ENCODE assay signal across 20 mouse cellular contexts in genomic region chr1:177483612-177484011, GRCm38 (mm10). TPM values are rescaled to one million over a fixed set of nuclear protein-coding genes. Genes with fewer than 3 reads are reported as not detected.
DNase-seq lines count a peak whose midpoint lies in the region; ATAC-seq and TF ChIP-seq lines count a peak whose summit lies in the region.
"Had no signal": no experiment of that assay in that cellular context is flagged by ENCODE, and none has a peak within 500 bp of the region (broad histone marks: within the 10 kb centered on the region; RNA-seq: fewer than 3 reads in every experiment).

No protein-coding gene starts in this region.

- 35% methylated on average over 2 of the region's 2 CpGs for WGBS in liver, embryonic 12.5 days (ENCODE audit: insufficient replicate concordance)
- WGBS in kidney, adult 2 months, result 93% methylated on average over 2 of the region's 2 CpGs

- no peaks in the 10 kb centered on the region for H3K79me2 ChIP-seq in MEL (ENCODE audit: control insufficient read depth, insufficient read depth, low read length, poor library complexity)

- peak; percentile 15 to 43; a peak in 2 of 4 replicates for ATAC-seq in hematopoietic stem cell, adult 5-6 weeks (replicated peaks in 1 of 2; ENCODE audit: insufficient read depth in 1 of 2, low FRiP score in 2 of 2, low TSS enrichment in 1 of 2, low read depth in 1 of 2, poor library complexity in 2 of 2, severe bottlenecking in 2 of 2)
- ATAC-seq in monocyte, adult 5-6 weeks (replicated peaks; ENCODE audit: insufficient number of reproducible peaks, low FRiP score, low TSS enrichment, poor library complexity, severe bottlenecking), result peak; percentile 33; the same call in 1 of the 2 replicates
- no peak for ATAC-seq in liver, embryonic 12.5 days
- ATAC-seq: hindbrain, embryonic 16.5 days had no signal

- no peaks in the 10 kb centered on the region for H3K9me3 ChIP-seq in MEL (replicated peaks; ENCODE audit: insufficient read depth, low read length)
- no peaks in the 10 kb centered on the region for H3K9me3 ChIP-seq in liver, embryonic 12.5 days (replicated peaks)
- H3K9me3 ChIP-seq: embryonic facial prominence, embryonic 10.5 days; forebrain, embryonic 13.5 days; heart, embryonic 13.5 days; hindbrain, embryonic 12.5 days had no signal

- no peak overlapping the region for H3K27ac ChIP-seq in MEL (ENCODE audit: control insufficient read depth, low read depth, low read length)
- H3K27ac ChIP-seq in liver, embryonic 12.5 days, result no peak overlapping the region
- H3K27ac ChIP-seq in kidney, adult 2 months (ENCODE audit: insufficient read depth, low read depth, low read length), result no peak overlapping the region
- H3K27ac ChIP-seq: embryonic facial prominence, embryonic 10.5 days; gastrocnemius, adult 2 months; heart, embryonic 13.5 days; hindbrain, embryonic 12.5 days had no signal

- no peak overlapping the region for H3K4me2 ChIP-seq in liver, embryonic 12.5 days
- H3K4me2 ChIP-seq: forebrain, embryonic 13.5 days; heart, embryonic 13.5 days; hindbrain, embryonic 12.5 days had no signal

- no peak for TF ChIP-seq CTCF in MEL (IDR thresholded peaks at IDR 0.05 in 2 of 3, conservative IDR thresholded peaks at IDR 0.05 in 1 of 3; ENCODE audit: control insufficient read depth in 1 of 3, insufficient read depth in 1 of 3, low read depth in 2 of 3, low read length in 3 of 3, poor library complexity in 1 of 3, severe bottlenecking in 1 of 3)
- no peak for TF ChIP-seq CTCF in kidney, adult 2 months (conservative IDR thresholded peaks at IDR 0.05; ENCODE audit: insufficient read depth, insufficient read length, low read depth, low read length)

- H3K27me3 ChIP-seq in MEL (ENCODE audit: control insufficient read depth in 1 of 2, insufficient read depth in 2 of 2, low read length in 2 of 2), result peaks cover 2 to 10% of the 10 kb centered on the region in 2 experiments; a peak in 2 of 4 replicates
- no peaks in the 10 kb centered on the region for H3K27me3 ChIP-seq in liver, embryonic 12.5 days (replicated peaks)
- H3K27me3 ChIP-seq in kidney, adult 2 months (replicated peaks; ENCODE audit: control insufficient read depth, insufficient read depth, low read length), result no peaks in the 10 kb centered on the region
- H3K27me3 ChIP-seq: forebrain, embryonic 13.5 days; heart, embryonic 13.5 days; hindbrain, embryonic 12.5 days had no signal

- no peak for DNase-seq in MEL (ENCODE audit: low read depth, low spot score)
- DNase-seq in kidney, adult 2 months, result no peak
- DNase-seq in kidney, adult 8-10 months, result no peak
- DNase-seq: adrenal gland, postnatal 10 days; cerebellum, adult 11-12 months; cerebellum, adult 9-10 months; cerebellum, postnatal 25 days; gastrocnemius, adult 2 months; gastrocnemius, postnatal 25 days; heart, adult 11 months; heart, postnatal 36 days had no signal

- peaks cover 0 to 4% of the 10 kb centered on the region in 2 experiments; a peak in 1 of 4 replicates for H3K4me1 ChIP-seq in MEL (ENCODE audit: control insufficient read depth in 1 of 2, insufficient read depth in 2 of 2, low read length in 2 of 2)
- peaks cover 3% of the 10 kb centered on the region; the same call in 1 of the 2 replicates for H3K4me1 ChIP-seq in liver, embryonic 12.5 days
- no peaks in the 10 kb centered on the region for H3K4me1 ChIP-seq in kidney, adult 2 months (ENCODE audit: control insufficient read depth, insufficient read depth, low read length)

- no peak overlapping the region for H3K4me3 ChIP-seq in MEL (ENCODE audit: control insufficient read depth in 1 of 2, insufficient read depth in 1 of 2, low read depth in 2 of 2, low read length in 2 of 2)
- no peak overlapping the region for H3K4me3 ChIP-seq in liver, embryonic 12.5 days
- H3K4me3 ChIP-seq in kidney, adult 2 months (ENCODE audit: insufficient read depth, low read depth, low read length), result no peak overlapping the region
- H3K4me3 ChIP-seq: embryonic facial prominence, embryonic 10.5 days; forebrain, embryonic 13.5 days; gastrocnemius, adult 2 months; heart, embryonic 13.5 days; hindbrain, embryonic 12.5 days had no signal

- no peak for TF ChIP-seq EP300 in MEL (IDR thresholded peaks at IDR 0.05; ENCODE audit: low read depth in 1 of 2, low read length in 2 of 2)

- TF ChIP-seq POLR2A in MEL (IDR thresholded peaks at IDR 0.05; ENCODE audit: control insufficient read depth in 1 of 2, insufficient read depth in 1 of 2, low read depth in 1 of 2, low read length in 2 of 2, poor library complexity in 1 of 2), result no peak
- no peak for TF ChIP-seq POLR2A in kidney, adult 2 months (IDR thresholded peaks at IDR 0.05; ENCODE audit: low read depth, low read length)

- H3K9ac ChIP-seq in MEL (ENCODE audit: control insufficient read depth, low read depth, low read length, poor library complexity, severe bottlenecking), result no peak overlapping the region
- no peak overlapping the region for H3K9ac ChIP-seq in liver, embryonic 12.5 days
- H3K9ac ChIP-seq: forebrain, embryonic 13.5 days; heart, embryonic 13.5 days; hindbrain, embryonic 12.5 days had no signal

- no peak for TF ChIP-seq RAD21 in MEL (IDR thresholded peaks at IDR 0.05; ENCODE audit: low read depth, low read length)

- H3K36me3 ChIP-seq in MEL (ENCODE audit: control insufficient read depth in 1 of 2, insufficient read depth in 2 of 2, low read length in 2 of 2), result no peaks in the 10 kb centered on the region
- H3K36me3 ChIP-seq in liver, embryonic 12.5 days, result no peaks in the 10 kb centered on the region
- no peaks in the 10 kb centered on the region for H3K36me3 ChIP-seq in kidney, adult 2 months (ENCODE audit: control insufficient read depth, insufficient read depth, low read length)
- H3K36me3 ChIP-seq: embryonic facial prominence, embryonic 10.5 days; G1E; heart, embryonic 13.5 days; hindbrain, embryonic 12.5 days had no signal

TF ChIP-seq in MEL, 35 proteins besides CTCF, POLR2A, EP300 and RAD21:
- TF ChIP-seq POLR2AphosphoS5 (IDR thresholded peaks at IDR 0.05; ENCODE audit: borderline replicate concordance, low read depth, low read length) (no peak), ZNF384 (IDR thresholded peaks at IDR 0.05; ENCODE audit: low read depth, low read length) (0 out of 2 replicates have a peak, but pooled peaks have one; percentile 21)
TF ChIP-seq in MEL: peak in this region for 1.

RNA-seq across cellular contexts. Expression of gene Zbtb18, which starts 41.5 kb away (rescaled TPM):
- total RNA-seq in MEL (2012; rRNA removed), result 15.2 and 15.6 TPM in 2 replicates
- polyA plus RNA-seq in MEL (2012; ENCODE audit: insufficient read depth in 1 of 2, insufficient read length in 2 of 2, low read depth in 1 of 2, low replicate concordance in 2 of 2, missing spikeins in 1 of 2), result 10 to 100 TPM in 1 of 2 experiments, not detected in 1; 23.8 TPM
- total RNA-seq in hematopoietic stem cell, adult 5-6 weeks (2017), result 46.5 and 53.8 TPM in 2 replicates
- total RNA-seq in monocyte, adult 5-6 weeks (2017), result 21.8 to 50.1 TPM (median 31.3 TPM) in 3 replicates
- polyA plus RNA-seq in liver, embryonic 12.5 days (2016; fragmentation: Nextera tagmentation; extraction: Ambion mirVana), result 0.49 TPM in 2 replicates
- polyA plus RNA-seq in kidney, adult 2 months (2012; rRNA removed), result 9.2 and 12.7 TPM in 2 replicates
